Mouse (Mus musculus): ENCODE measurements around the gene Pop7. TPM values are rescaled to one million over a fixed set of nuclear protein-coding genes. Genes with fewer than 3 reads are reported as not detected.

Pop7 gene
- total RNA-seq, 4 experiments from 2014 or later: 15.0 to 18.3 (median 16.2) TPM

DNA sequence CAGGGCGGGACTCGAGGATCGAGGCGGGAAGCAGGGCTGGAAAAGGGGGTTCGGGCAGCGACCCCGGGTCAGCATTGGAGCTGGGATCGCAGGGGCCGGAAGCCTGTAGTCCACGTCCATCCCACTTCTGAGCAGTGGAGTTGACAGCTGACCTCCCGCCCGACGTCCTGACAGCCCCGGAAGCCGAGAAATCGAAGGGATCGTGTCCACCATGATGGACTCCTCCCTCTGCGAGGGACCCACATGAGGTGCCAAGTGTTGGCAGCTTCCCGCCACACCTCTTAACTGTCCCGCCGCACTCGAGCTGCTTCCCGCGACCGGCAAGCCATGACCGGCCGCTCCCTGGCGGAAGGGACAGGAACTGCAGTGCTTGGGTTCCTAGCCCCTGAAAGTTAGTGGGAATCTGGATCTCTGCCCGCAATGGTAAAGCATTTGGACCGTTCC, 371 bp upstream of the Pop7 start:
- DNase-seq (ENCODE audit: low spot score): peak; percentile 77

DNA sequence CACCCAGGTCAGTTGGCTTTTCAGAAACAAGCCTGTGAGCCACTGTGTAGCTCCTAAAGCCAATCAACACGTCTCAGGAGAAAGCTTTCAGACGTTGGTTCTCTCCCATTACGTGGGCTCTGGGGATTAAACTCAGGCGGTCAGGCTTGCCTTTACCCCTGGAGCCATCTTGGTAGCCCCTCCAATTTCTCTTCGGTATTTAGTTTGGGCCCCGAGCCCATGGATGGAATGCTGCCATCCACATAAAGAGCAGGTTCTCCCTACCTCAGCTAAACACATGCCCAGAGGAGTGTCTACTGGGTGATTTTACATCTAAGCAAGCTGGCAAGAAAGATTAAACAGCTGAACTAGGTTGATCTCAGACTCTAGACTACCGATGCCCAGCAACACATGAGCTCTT, 2.1 kb downstream of the Pop7 start:
- no peak for DNase-seq (ENCODE audit: low spot score)

DNA sequence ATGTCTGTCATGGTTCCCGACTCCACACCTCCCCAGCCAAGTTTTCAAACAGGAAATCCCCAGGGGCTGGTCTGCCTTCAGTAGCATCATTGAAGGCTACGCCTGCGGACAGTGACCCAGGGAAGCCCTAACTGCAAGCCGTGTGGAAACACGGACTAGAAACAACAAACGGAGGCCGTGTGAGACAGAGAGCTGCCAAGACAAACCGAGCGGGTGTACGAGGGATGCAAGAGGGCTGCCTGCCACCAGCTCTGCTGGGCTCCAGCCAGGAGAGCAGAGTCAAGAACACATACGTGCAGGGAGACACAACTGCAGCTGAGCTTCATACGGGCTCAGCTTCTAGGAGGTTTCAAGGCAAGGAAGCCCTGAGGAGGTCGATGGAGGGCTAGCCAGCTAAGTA, 8.5 kb downstream of the Pop7 start:
- no peak for DNase-seq (ENCODE audit: low spot score)

DNA sequence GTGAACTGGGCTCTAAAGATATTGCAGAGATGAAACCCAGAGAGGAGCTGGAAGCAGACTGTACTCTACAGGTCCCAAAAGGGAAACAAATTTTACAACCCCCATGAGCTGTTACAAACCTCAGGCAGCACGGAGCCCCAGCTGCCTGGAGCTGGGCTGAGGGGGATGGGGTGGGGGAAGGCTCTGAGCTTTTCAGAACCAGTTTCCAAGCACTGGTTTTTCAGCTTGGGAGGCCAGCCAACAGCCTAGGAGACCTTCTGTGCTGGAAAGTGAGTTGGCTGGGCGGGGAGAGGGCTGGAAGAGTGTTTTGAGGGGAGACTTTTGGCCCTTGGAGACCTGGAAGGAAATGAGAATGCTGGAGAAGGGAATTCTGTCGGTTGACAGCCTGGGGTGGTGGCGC, 10.8 kb downstream of the Pop7 start:
- DNase-seq (ENCODE audit: low spot score): peak; percentile 50

DNA sequence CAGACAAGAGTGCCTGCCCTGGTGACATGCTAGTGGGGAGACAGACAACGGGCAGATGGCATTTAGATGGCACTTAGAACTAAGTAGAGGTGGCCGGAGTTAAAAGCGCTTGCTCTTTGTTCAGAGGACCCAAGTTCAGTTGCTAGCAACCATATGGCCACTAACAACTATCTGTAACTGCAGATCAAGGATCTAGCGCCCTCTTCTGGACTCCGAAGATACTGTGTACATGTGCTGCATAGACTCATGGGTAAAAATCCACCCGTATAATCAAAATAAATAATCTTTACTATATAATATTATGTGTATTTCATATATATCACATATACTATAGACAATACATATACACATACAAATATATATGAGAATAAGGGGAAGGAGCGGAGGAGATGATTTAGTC, 14.7 kb downstream of the Pop7 start:
- DNase-seq (ENCODE audit: low spot score): no peak

DNA sequence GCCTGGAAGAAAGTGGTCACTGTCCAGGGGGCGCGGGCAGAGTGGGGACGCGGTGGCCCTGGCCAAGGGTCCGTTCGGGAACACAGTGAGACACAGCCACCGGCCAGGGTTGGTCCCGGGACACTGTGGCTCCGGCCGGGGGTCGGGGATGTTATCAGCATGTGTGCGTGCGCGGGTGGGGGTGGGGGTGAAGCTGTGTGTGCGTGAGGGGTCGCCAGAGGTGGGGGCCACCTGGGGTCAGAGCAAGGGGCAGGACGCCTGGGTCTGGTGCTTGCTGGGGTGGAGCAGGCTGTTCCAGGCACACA, 16.5 kb downstream of the Pop7 start:
- no peak for DNase-seq (ENCODE audit: low spot score)

DNA sequence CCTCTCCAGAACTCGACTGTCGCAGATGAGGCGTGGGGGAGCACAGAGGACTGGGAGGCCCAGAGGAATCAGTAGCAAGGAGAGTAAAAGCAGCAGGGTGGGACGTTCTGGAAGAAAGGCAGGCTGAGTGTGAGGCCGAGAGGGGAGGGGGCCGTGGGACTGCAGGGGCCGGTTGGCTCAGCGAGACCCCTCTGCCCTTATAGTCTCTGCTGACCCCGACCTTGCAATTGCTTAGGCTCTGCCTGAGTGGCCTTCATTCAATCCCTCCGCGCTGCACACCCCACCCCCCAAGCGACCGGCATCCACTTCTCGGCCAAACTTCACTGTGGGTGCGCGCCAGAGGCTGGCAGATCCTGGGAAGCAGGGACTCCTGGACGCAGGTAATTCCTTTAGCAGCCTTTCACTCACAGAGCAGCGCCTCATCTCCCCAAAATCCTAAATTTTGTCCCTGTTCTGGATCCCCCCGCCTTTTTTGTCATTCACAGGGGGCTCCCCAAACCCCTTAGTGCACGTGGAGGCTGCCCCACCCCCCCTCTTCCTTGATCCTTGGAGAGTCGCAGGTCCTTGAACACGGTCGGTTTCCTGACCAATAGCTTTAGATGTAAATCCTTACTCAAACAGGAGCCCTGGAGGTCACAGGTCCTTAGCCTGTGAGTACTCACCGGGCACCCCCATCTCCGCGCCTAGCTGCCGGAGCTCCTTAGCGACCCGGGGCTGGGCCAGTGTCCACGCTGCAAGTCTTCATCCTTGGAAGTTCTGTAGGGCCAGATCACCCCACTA, 17.1 kb downstream of the Pop7 start:
- no peak for DNase-seq (ENCODE audit: low spot score)

DNA sequence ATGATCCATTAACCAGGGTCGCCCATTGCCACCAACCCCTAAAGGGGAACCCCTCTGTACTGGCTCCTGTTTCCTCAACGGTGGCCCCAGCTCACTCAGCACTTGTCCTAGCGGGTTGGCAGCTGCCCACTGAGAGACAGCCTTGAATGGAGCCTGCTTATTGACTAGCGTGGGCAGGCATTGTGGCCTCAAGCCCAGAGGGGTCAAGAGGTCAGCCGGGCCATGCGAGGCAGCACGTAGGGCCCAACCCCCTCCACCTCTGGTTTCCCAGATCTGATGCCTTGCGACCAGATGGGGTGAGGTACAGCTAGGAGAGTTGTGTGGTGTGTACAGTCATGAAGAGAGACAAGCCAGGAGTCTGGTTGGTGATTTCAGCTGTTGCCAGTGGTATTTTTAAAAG, 20.4 kb downstream of the Pop7 start:
- DNase-seq (ENCODE audit: low spot score): no peak

DNA sequence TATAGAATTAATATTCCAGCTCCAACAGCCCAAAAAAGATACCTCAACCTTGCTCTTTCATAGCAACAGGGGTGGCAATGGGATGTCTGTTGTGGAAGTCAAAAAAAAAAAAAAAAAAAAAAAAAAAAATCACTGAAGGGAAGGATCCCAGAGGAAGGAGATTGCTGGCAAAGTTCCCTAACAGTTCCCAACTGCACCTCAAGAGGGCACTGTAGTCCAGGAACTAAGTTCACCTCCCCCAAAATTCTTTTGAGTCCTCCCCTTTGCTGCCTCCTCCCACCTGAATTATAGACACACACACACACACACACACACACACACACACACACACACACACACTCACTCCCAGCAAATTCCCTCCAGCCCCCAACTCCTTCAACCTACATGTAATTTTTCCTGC, 21.2 kb downstream of the Pop7 start:
- DNase-seq (ENCODE audit: low spot score): peak; percentile 86

DNA sequence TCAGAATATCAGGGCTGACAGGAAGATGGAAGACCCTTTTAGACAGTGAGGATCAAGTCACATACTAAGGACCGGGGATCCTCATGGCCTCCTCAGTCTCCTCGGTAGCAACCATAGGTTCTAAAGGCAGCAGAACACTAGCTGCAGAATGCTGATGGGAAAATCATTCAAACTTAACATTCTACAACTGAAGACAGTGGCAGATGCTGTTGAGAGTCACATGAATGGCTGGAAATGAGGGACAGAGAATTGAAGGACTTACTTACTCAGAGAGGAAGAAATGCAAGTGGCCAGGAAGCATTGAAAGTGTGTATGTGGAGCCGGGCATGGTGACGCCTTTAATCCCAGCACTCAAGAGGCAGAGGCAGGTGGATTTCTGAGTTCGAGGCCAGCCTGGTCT, 25.4 kb downstream of the Pop7 start, which contains the start of gene Zan:
Gene Zan (minus strand): TSS at position 101 of the 400 bp plus-strand sequence.
- no peak for DNase-seq (ENCODE audit: low spot score)

DNA sequence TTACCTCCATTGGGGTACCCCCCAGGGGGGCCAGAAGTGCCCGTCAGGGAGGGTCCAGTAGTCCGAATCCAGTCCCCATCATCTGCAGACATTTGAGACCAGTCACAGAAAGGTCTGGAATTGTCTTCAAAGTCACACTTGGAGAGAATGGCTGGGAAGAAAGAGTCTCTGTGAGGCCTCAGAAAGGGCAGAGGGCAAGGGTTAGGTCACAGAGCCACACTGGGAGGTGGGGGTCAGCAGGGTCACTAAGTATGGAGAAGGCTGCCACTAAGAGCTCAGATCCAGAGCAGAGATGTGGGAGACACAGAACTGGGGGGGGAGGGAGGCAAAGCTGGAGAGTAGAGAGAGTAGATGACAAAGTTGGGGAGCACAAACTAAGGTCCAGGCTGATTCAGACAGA, 28.0 kb downstream of the Pop7 start:
- no peak for DNase-seq (ENCODE audit: low spot score)

DNA sequence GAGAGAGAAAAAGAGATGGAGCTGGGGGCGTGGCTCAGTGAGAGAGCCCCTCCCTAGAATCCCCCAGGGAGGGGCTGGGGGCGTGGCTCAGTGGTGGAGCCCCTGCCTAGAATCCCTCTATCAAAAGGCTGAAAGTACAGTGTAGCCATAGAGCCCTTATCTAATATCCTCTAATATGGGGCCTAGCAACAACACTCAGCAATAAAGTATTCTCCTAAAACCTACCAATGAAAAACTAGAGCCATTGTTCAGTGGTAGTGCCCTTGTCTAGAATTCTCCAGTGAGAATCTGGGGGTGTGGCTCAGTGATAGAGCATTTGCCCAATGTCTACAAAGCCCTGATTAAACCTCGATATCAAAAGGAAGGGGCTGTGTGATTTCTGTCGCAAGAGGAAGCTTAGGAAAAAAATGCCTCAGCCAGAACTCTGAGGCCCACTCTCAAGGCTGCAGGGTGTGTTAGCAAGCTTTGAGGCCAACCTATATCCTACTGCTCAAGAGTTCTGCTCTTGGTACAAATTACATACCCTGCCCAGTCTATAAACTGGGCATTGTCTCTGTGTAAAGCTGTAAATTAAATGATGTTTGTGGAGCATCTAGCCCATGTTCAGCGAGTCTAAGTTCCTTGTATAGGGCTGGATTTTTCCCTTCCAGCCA, 29.9 kb downstream of the Pop7 start:
- no peak for DNase-seq (ENCODE audit: low spot score)

DNA sequence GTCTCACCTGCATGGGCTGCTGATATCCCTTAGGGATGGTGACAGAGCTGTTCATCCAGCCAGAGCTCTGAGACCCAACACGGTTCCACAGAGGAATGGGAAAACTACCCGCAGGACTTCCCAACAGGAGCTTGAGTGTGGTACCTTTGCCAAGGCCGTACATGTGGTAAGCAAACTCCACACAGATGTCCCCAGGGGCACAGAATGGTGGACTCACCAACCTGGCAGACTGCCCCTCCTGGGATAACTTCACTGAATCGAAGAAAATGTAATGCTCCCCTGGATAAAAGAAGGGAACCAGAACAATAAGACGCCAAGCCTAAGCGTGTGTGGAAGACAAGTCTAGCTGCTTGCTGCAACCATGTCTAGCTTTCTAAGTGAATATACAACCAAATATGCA, 35.4 kb downstream of the Pop7 start:
- DNase-seq (ENCODE audit: low spot score): no peak

DNA sequence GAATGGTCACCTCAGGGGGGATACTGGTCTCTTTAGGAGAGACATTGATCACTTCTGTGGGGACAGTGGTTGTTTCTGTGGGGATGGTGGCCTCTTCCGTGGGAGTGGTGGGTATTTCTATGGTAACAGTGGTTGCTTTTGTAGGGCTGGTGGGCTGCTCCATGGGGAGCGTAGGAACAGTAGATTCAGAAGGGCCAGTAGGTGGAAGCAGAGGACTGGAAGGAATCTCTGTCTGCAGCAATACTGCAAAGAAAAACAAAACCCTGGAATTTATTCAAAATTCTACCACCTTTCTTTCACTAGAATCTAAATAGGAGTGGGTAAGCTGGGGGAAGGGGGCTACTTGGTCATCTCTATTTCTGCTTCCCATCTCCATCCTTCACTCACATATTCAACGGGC, 37.3 kb downstream of the Pop7 start:
- no peak for DNase-seq (ENCODE audit: low spot score)

DNA sequence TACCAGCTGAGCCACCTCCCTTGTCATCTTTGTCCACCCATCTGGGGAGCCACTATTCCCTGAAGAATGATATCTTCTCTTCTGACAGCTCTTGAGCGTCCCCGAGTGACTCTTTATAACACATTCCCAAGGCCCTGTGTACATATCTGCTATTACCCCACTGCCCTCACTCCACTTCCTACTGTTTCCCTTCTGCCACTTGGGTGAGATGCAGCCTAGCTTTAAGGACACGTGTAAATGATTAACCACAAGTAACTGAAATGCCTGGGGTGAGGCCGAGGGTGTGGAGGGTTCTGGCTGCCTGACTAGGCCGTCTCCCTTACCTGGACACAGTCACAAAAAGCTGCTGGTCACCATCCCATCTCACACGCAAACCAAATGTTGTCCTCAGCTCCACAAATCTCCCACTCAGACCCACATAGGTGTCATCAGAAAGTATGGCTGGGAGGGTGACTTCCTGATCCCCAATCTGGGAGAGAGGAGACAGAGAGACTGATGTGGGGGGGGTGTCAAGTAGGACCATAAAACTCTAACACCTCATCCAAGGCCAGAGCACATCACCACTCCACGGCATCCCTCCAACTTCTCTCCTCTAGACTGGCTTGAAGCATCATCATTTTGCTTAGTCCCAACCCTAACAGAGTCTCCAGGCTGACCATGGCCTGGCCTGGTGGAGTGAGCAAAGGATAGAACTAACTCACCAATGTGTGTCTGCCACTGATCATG, 46.3 kb downstream of the Pop7 start:
- no peak for DNase-seq (ENCODE audit: low spot score)

DNA sequence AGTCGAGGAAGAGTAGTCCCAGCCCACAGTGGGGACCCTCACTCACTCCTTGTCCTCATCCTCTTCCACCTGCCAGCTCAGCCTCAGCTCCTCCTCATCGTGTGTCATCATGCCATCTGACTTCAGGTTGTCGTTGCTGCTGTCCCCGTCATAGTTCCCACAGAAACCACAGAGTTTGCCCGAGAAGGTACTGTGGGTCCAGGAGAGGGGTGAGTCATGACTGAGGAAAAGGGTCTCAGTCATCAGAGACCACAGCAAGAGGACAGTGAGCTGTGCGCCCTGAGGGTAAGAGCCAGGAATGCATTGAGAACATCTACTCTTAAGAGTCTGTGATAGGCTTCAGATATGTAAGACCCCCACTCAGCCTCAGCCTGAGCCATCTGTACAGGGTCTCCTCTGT, 47.1 kb downstream of the Pop7 start:
- no peak for DNase-seq (ENCODE audit: low spot score)

Small RNA genes lying within 50 kb of the gene (microRNA-seq; reads per million reads assigned to microRNA genes)
- gene Mir6418: not detected

Other genes starting within 250 kb of the Pop7 start
- gene Ache, start 215.0 kb downstream of the Pop7 start, total RNA-seq (2022): 1 to 10 TPM; 1.5 to 3.3 (median 1.9) TPM
- gene Ufsp1, start 207.9 kb downstream of the Pop7 start, total RNA-seq (2022): 10 to 100 TPM in 2 of 4 experiments, 1 to 10 TPM in 2; 7.7 to 10.4 (median 9.7) TPM
- 10 to 100 TPM; 54.4 to 62.6 (median 60.3) TPM for gene Srrt, start 194.8 kb downstream of the Pop7 start, total RNA-seq (2022)
- gene Trip6, start 188.1 kb downstream of the Pop7 start, total RNA-seq (2022): 10 to 100 TPM; 11.5 to 13.2 (median 12.4) TPM
- 1 to 10 TPM; 1.3 to 2.1 (median 2.0) TPM for gene Slc12a9, start 168.9 kb downstream of the Pop7 start, total RNA-seq (2022)
- gene Ephb4, start 152.4 kb downstream of the Pop7 start, total RNA-seq (2022): 10 to 100 TPM; 43.7 to 47.3 (median 46.3) TPM
- not detected for gene Zan, start 25.5 kb downstream of the Pop7 start, total RNA-seq (2022)
- 10 to 100 TPM; 25.5 to 37.3 (median 27.2) TPM for gene Gigyf1, start 16.0 kb upstream of the Pop7 start, total RNA-seq (2022)
- not detected for gene Epo, start 30.7 kb upstream of the Pop7 start, total RNA-seq (2022)
- gene Gnb2, start 31.0 kb upstream of the Pop7 start, total RNA-seq (2022): 100 to 1,000 TPM; 243 to 256 (median 246) TPM
- gene Actl6b, start 51.0 kb upstream of the Pop7 start, total RNA-seq (2022): not detected
- under 1 TPM in 1 of 4 experiments, not detected in 3; 0.09 TPM for gene Tfr2, start 67.3 kb upstream of the Pop7 start, total RNA-seq (2022)
- gene Mospd3, start 98.5 kb upstream of the Pop7 start, total RNA-seq (2022): 10 to 100 TPM in 3 of 4 experiments, 1 to 10 TPM in 1; 9.0 to 17.6 (median 14.4) TPM
- 10 to 100 TPM; 38.9 to 46.0 (median 42.2) TPM for gene Pcolce, start 111.3 kb upstream of the Pop7 start, total RNA-seq (2022)
- under 1 TPM; 0.19 to 0.29 (median 0.23) TPM for gene Fbxo24, start 126.5 kb upstream of the Pop7 start, total RNA-seq (2022)
- 10 to 100 TPM; 13.1 to 17.8 (median 17.1) TPM for gene Lrch4, start 126.6 kb upstream of the Pop7 start, total RNA-seq (2022)
- gene Gm20605, start 126.7 kb upstream of the Pop7 start, total RNA-seq (2022): 1 to 10 TPM; 2.3 to 4.2 (median 2.7) TPM
- 1 to 10 TPM; 1.6 to 4.0 (median 2.8) TPM for gene Sap25, start 138.8 kb upstream of the Pop7 start, total RNA-seq (2022)
- gene Irs3, start 143.2 kb upstream of the Pop7 start, total RNA-seq (2022): under 1 TPM; 0.30 to 0.94 (median 0.56) TPM
- gene Agfg2, start 182.2 kb upstream of the Pop7 start, total RNA-seq (2022): 10 to 100 TPM; 13.1 to 23.0 (median 15.4) TPM
- gene Nyap1, start 239.1 kb upstream of the Pop7 start, total RNA-seq (2022): under 1 TPM; 0.35 to 0.89 (median 0.81) TPM
- 100 to 1,000 TPM; 237 to 281 (median 242) TPM for gene Tsc22d4, start 243.2 kb upstream of the Pop7 start, total RNA-seq (2022)

Data from heart, adult 8-10 months (tissue).